Mouse (Mus musculus) layer of hippocampus, postnatal 36 days (tissue): Measurements from ENCODE around the gene Gm11032. TPM values are rescaled to one million over a fixed set of nuclear protein-coding genes. Genes with fewer than 3 reads are reported as not detected.
"Not testable (repeated sequence)": the region's sequence is repeated elsewhere in the genome, so short reads cannot be mapped to it uniquely, and the experiment has no call there.

Source experiments
- DNase-seq, 2 experiments: peaks; one replicate each; pipeline ENCODE4 v3.0.0; 2022
- total RNA-seq, 2 experiments: library from RNA; stranded (reverse); gene quantifications; 2 replicates each; pipeline ENCODE4 v1.2.3; 2021

Gm11032 gene
- total RNA-seq: not detected

- no peak for DNase-seq
Measured at GRCm38 (mm10) chr11:4620017-4620485, at the start of gene Gm11032. Gene Gm11032 (plus strand): TSS chr11:4620067.

- DNase-seq: peak; percentile 12 to 22
Measured at GRCm38 (mm10) chr11:4571491-4571901, 48.4 kb upstream of the Gm11032 start.

- DNase-seq: not testable (repeated sequence)
Measured at GRCm38 (mm10) chr11:4576090-4576732, 43.7 kb upstream of the Gm11032 start.

GRCm38 (mm10) chr11:4577079-4577478 is 42.8 kb upstream of the Gm11032 start:
- no peak for DNase-seq

- no peak for DNase-seq
Measured at GRCm38 (mm10) chr11:4578682-4579081, 41.2 kb upstream of the Gm11032 start.

GRCm38 (mm10) chr11:4591811-4592210 is 28.1 kb upstream of the Gm11032 start:
- no peak for DNase-seq

- no peak for DNase-seq
Measured at GRCm38 (mm10) chr11:4593491-4593848, 26.4 kb upstream of the Gm11032 start.

GRCm38 (mm10) chr11:4593849-4594607 is 25.8 kb upstream of the Gm11032 start:
- DNase-seq: peak in 1 of 2 experiments; percentile 36

- peak; percentile 87 to 89 for DNase-seq
Measured at GRCm38 (mm10) chr11:4594608-4595500, 25.0 kb upstream of the Gm11032 start, which contains the start of gene Mtmr3. Gene Mtmr3 (minus strand): TSS chr11:4594863.

- no peak for DNase-seq
Measured at GRCm38 (mm10) chr11:4598411-4598810, 21.5 kb upstream of the Gm11032 start.

GRCm38 (mm10) chr11:4599916-4600315 is 20.0 kb upstream of the Gm11032 start:
- DNase-seq: no peak

- no peak for DNase-seq
Measured at GRCm38 (mm10) chr11:4601890-4602289, 18.0 kb upstream of the Gm11032 start.

GRCm38 (mm10) chr11:4602691-4603441 is 17.0 kb upstream of the Gm11032 start:
- DNase-seq: peak in 1 of 2 experiments; percentile 8

- no peak for DNase-seq
Measured at GRCm38 (mm10) chr11:4604441-4604840, 15.4 kb upstream of the Gm11032 start.

GRCm38 (mm10) chr11:4605414-4605813 is 14.5 kb upstream of the Gm11032 start:
- DNase-seq: no peak

- no peak for DNase-seq
Measured at GRCm38 (mm10) chr11:4606541-4606940, 13.3 kb upstream of the Gm11032 start.

- DNase-seq: no peak
Measured at GRCm38 (mm10) chr11:4611904-4612303, 8.0 kb upstream of the Gm11032 start.

GRCm38 (mm10) chr11:4620501-4621108 is 738 bp downstream of the Gm11032 start:
- no peak for DNase-seq

- no peak for DNase-seq
Measured at GRCm38 (mm10) chr11:4621866-4622265, 2.0 kb downstream of the Gm11032 start.

- DNase-seq: no peak
Measured at GRCm38 (mm10) chr11:4622442-4622986, 2.6 kb downstream of the Gm11032 start.

GRCm38 (mm10) chr11:4622997-4623396 is 3.1 kb downstream of the Gm11032 start:
- no peak for DNase-seq
